Mouse (Mus musculus) myocyte (in vitro differentiated cells): Measurements from ENCODE around the gene Coro7. TPM values are rescaled to one million over a fixed set of nuclear protein-coding genes. Genes with fewer than 3 reads are reported as not detected.

Experiments
- H3K27me3 ChIP-seq: one replicate; pipeline ENCODE4 v1.6.1; 2011; ENCODE audit not compliant: control insufficient read depth, insufficient read depth, insufficient read length
- H3K36me3 ChIP-seq: one replicate; pipeline ENCODE4 v1.6.1; 2011; ENCODE audit not compliant: control insufficient read depth, insufficient read depth
- H3K4me2 ChIP-seq: one replicate; pipeline ENCODE4 v1.6.1; 2011; ENCODE audit warnings: low read depth, control low read depth
- H3K4me3 ChIP-seq: one replicate; pipeline ENCODE4 v1.5.1; 2011; ENCODE audit warnings: mild to moderate bottlenecking, control low read depth, moderate library complexity
- H3K79me2 ChIP-seq: one replicate; pipeline ENCODE4 v1.6.1; 2011; ENCODE audit not compliant: control insufficient read depth, insufficient read depth
- H3ac ChIP-seq: one replicate; pipeline ENCODE4 v1.6.1; 2011; ENCODE audit not compliant: control insufficient read depth, insufficient read length
- CEBPB ChIP-seq: IDR thresholded peaks from 2 replicates; pipeline ENCODE4 v1.6.1; 2011; ENCODE audit warnings: mild to moderate bottlenecking, moderate library complexity; ENCODE audit not compliant: poor library complexity, insufficient read depth, severe bottlenecking
- E2F4 ChIP-seq: IDR thresholded peaks from one replicate; pipeline ENCODE4 v1.6.1; 2011; ENCODE audit warnings: mild to moderate bottlenecking, control low read depth, moderate library complexity; ENCODE audit not compliant: insufficient read depth
- MAX ChIP-seq: IDR thresholded peaks from one replicate; pipeline ENCODE4 v1.6.1; 2011; ENCODE audit warnings: low read depth, mild to moderate bottlenecking, control low read depth
- MYOD1 ChIP-seq, 3 experiments: IDR thresholded peaks; one replicate each; pipeline ENCODE4 v1.6.1; 2011; ENCODE audit warnings: control low read depth in 2 of 3, low read depth in 2 of 3, mild to moderate bottlenecking in 2 of 3, moderate library complexity in 1 of 3; ENCODE audit not compliant: insufficient read length in 2 of 3, control insufficient read depth in 1 of 3
- MYOG ChIP-seq, 3 experiments: IDR thresholded peaks; one replicate each; pipeline ENCODE4 v1.6.1; 2011; ENCODE audit warnings: control low read depth in 2 of 3, low read depth in 2 of 3, mild to moderate bottlenecking in 2 of 3; ENCODE audit not compliant: insufficient read length in 2 of 3, control insufficient read depth in 1 of 3, insufficient read depth in 1 of 3
- POLR2A ChIP-seq: IDR thresholded peaks from one replicate; pipeline ENCODE4 v1.6.1; 2011; ENCODE audit warnings: low read depth, mild to moderate bottlenecking, control low read depth, moderate library complexity; ENCODE audit not compliant: insufficient read length
- POLR2AphosphoS2 ChIP-seq: IDR thresholded peaks from one replicate; pipeline ENCODE4 v1.6.1; 2011; ENCODE audit warnings: low read depth, control low read depth; ENCODE audit not compliant: insufficient read length
- REST ChIP-seq: IDR thresholded peaks from one replicate; pipeline ENCODE4 v1.6.1; 2011; ENCODE audit warnings: mild to moderate bottlenecking, control low read depth, moderate library complexity; ENCODE audit not compliant: insufficient read depth, insufficient read length
- SRF ChIP-seq: IDR thresholded peaks from one replicate; pipeline ENCODE4 v1.6.1; 2011; ENCODE audit warnings: low read depth; ENCODE audit not compliant: control insufficient read depth, insufficient read length
- TCF12 ChIP-seq: IDR thresholded peaks from one replicate; pipeline ENCODE4 v1.6.1; 2011; ENCODE audit warnings: mild to moderate bottlenecking, control low read depth; ENCODE audit not compliant: poor library complexity, insufficient read depth, severe bottlenecking
- TCF3 ChIP-seq: IDR thresholded peaks from one replicate; pipeline ENCODE4 v1.6.1; 2011; ENCODE audit warnings: low read depth, control low read depth; ENCODE audit not compliant: insufficient read length
- USF1 ChIP-seq: IDR thresholded peaks from one replicate; pipeline ENCODE4 v1.6.1; 2011; ENCODE audit warnings: low read depth, mild to moderate bottlenecking, control low read depth, moderate library complexity
- polyA plus RNA-seq: library from polyadenylated mRNA; unstranded; fragments of >200 nt; fragmentation: generic; extraction: Trizol; gene quantifications from one replicate; pipeline ENCODE4 v1.2.1, GENCODE M21; 2012; ENCODE audit warnings: missing spikeins

Coro7 gene
- polyA plus RNA-seq, 1 experiment = 15.2 TPM

DNA sequence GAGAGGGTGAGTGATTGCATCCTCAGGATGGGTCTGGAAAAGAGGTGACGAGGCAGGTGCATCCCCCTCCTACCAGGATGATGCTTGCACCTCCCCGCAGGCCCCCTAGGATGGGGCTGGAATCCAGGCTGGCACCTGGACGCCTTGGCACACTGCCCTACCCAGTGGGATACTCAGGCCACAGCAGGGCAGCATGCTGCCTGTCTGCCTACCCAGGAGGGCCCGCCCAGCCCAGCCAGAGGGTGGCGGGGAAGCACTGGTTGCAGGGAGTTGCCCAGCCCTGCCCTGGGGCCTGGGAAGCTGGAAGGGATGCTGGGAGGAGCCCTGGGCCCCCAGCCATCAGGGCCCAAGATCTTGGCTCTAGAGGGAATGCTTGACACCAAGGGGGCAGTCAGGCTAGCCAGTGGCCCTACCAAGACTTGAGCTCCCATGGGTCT is 84.0 kb downstream of the Coro7 start:
- TF ChIP-seq TCF12 (no peak), USF1 (no peak), SRF (no peak), MYOG (IDR thresholded peaks at IDR 0.05; ENCODE audit: control insufficient read depth in 1 of 3, insufficient read depth in 1 of 3, insufficient read length in 2 of 3, low read depth in 2 of 3) (peak in 1 of 3 experiments; percentile 61), TCF3 (no peak), MAX (no peak), MYOD1 (IDR thresholded peaks at IDR 0.05; ENCODE audit: control insufficient read depth in 1 of 3, insufficient read length in 2 of 3, low read depth in 2 of 3) (peak in 1 of 3 experiments; percentile 74), CEBPB (no peak), REST (no peak), POLR2A (peak; percentile 63), POLR2AphosphoS2 (peak; percentile 2)

DNA sequence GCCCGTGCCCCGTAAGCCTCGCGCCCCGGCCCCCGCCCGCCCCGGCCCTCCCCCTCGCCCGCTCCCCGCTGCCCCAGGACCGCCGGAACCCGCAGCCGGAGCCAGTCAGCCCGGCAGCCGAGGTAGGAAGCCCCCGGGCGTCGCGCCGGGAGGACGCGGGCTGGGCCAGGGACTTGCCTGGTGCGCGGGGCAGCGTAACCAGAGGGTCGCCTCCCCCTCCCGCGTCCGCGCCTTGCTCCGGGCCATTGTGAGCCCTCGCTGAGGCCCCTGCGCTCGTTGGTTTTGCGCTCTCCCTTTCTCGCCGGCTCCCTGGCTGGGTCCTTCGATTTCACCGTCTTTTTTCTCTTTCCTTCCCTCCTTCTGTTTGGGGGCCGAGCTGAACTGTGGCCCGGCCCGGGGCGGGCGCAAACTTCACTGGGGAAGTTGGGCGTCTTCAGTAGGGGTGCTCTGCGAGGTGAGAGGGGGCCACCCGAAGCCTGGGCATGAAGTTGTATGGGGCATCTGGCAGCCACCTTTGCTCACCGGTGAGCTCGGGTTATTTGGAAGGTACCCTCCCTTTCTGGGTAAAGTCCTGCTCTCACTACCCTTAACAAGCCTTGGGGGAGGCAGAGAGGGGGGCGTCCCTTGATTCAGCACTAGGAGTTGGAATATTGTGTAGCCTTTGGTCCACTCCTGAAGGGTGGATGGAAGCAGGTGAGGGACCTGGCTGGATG is 84.6 kb downstream of the Coro7 start:
- Histone ChIP-seq H3K4me3 (peak overlapping the region; percentile 87), H3K4me2 (peak overlapping the region; percentile 99), H3ac (peak overlapping the region; percentile 70), H3K36me3 (no peaks in the 10 kb centered on the region), H3K79me2 (peaks cover 59% of the 10 kb centered on the region), H3K27me3 (no peaks in the 10 kb centered on the region)
- no peak for TF ChIP-seq TCF3
- no peak for TF ChIP-seq USF1
- no peak for TF ChIP-seq SRF
- no peak for TF ChIP-seq POLR2AphosphoS2
- no peak for TF ChIP-seq REST
- TF ChIP-seq E2F4 = no peak
- TF ChIP-seq MYOD1 (IDR thresholded peaks at IDR 0.05; ENCODE audit: control insufficient read depth in 1 of 3, insufficient read length in 2 of 3, low read depth in 2 of 3) = no peak
- no peak for TF ChIP-seq MYOG (IDR thresholded peaks at IDR 0.05; ENCODE audit: control insufficient read depth in 1 of 3, insufficient read depth in 1 of 3, insufficient read length in 2 of 3, low read depth in 2 of 3)
- TF ChIP-seq MAX = no peak
- TF ChIP-seq CEBPB = no peak
- no peak for TF ChIP-seq POLR2A
- no peak for TF ChIP-seq TCF12

More for the DNA sequence above, 84.0 kb downstream of the Coro7 start:
- peak overlapping the region; percentile 87 for H3K4me3 ChIP-seq
- no peaks in the 10 kb centered on the region for H3K27me3 ChIP-seq
- peaks cover 65% of the 10 kb centered on the region for H3K79me2 ChIP-seq
- peak overlapping the region; percentile 70 for H3ac ChIP-seq
- H3K4me2 ChIP-seq = peak overlapping the region; percentile 99
- H3K36me3 ChIP-seq = no peaks in the 10 kb centered on the region

- Histone ChIP-seq H3K27me3 (no peaks in the 10 kb centered on the region), H3K4me2 (peak within 1 kb of the TSS; percentile 99), H3K79me2 (peaks cover 51% of the 10 kb centered on the region), H3K36me3 (no peaks in the 10 kb centered on the region), H3K4me3 (peak within 1 kb of the TSS; percentile 87), H3ac (peak within 1 kb of the TSS; percentile 70)
- TF ChIP-seq MAX (no peak), MYOG (IDR thresholded peaks at IDR 0.05; ENCODE audit: control insufficient read depth in 1 of 3, insufficient read depth in 1 of 3, insufficient read length in 2 of 3, low read depth in 2 of 3) (peak in 2 of 3 experiments; percentile 27 to 28), CEBPB (no peak), POLR2A (peak; percentile 63), REST (no peak), SRF (no peak), USF1 (no peak), E2F4 (no peak), TCF12 (no peak), MYOD1 (IDR thresholded peaks at IDR 0.05; ENCODE audit: control insufficient read depth in 1 of 3, insufficient read length in 2 of 3, low read depth in 2 of 3) (peak in 1 of 3 experiments; percentile 41), POLR2AphosphoS2 (peak; percentile 68), TCF3 (no peak)
Measured at GRCm38 (mm10) chr16:4593971-4594813, 85.4 kb downstream of the Coro7 start, which contains the start of gene Glis2. TSS of gene Glis2 (plus strand) at chr16:4594713.

- no peak for TF ChIP-seq POLR2AphosphoS2
- no peak for TF ChIP-seq SRF
- TF ChIP-seq TCF12 = no peak
- no peak for TF ChIP-seq USF1
- TF ChIP-seq E2F4 = no peak
- no peak for TF ChIP-seq REST
- no peak for TF ChIP-seq MYOD1 (IDR thresholded peaks at IDR 0.05; ENCODE audit: control insufficient read depth in 1 of 3, insufficient read length in 2 of 3, low read depth in 2 of 3)
- no peak for TF ChIP-seq CEBPB
- no peak for TF ChIP-seq MYOG (IDR thresholded peaks at IDR 0.05; ENCODE audit: control insufficient read depth in 1 of 3, insufficient read depth in 1 of 3, insufficient read length in 2 of 3, low read depth in 2 of 3)
- TF ChIP-seq POLR2A = no peak
- no peak for TF ChIP-seq TCF3
- H3K79me2 ChIP-seq = peaks cover 41% of the 10 kb centered on the region
- no peaks in the 10 kb centered on the region for H3K27me3 ChIP-seq
- peak overlapping the region; percentile 70 for H3ac ChIP-seq
- H3K36me3 ChIP-seq = no peaks in the 10 kb centered on the region
- peak overlapping the region; percentile 87 for H3K4me3 ChIP-seq
- H3K4me2 ChIP-seq = peak overlapping the region; percentile 92
Measured at GRCm38 (mm10) chr16:4592909-4593875, 86.4 kb downstream of the Coro7 start.
